Comparison of ENCODE assay signal across 23 mouse cellular contexts in genomic region chr14:86239090-86239489, GRCm38 (mm10).
A peak's percentile ranks its signal among the peaks of the same experiment; 100 is the strongest.
DNase-seq lines count a peak whose midpoint lies in the region; ATAC-seq lines count a peak whose summit lies in the region.
"Had no signal": no experiment of that assay in that cellular context is flagged by ENCODE, and none has a peak within 500 bp of the region (broad histone marks: within the 10 kb centered on the region; RNA-seq: fewer than 3 reads in every experiment).

No protein-coding gene starts in this region.

- H3K4me3 ChIP-seq in kidney, embryonic 14.5 days (ENCODE audit: low read length) = no peak overlapping the region
- H3K4me3 ChIP-seq in midbrain, embryonic 11.5 days (ENCODE audit: low read depth, low read length) = no peak overlapping the region
- no peak overlapping the region for H3K4me3 ChIP-seq in midbrain, embryonic 10.5 days
- no peak overlapping the region for H3K4me3 ChIP-seq in midbrain, embryonic 15.5 days
- H3K4me3 ChIP-seq: embryonic facial prominence, embryonic 15.5 days; gastrocnemius, adult 2 months; heart, embryonic 13.5 days; hindbrain, embryonic 13.5 days; intestine, embryonic 15.5 days; layer of hippocampus, adult 2 months; limb, embryonic 15.5 days; megakaryocyte, embryonic 14.5 days; myocyte had no signal

- H3K36me3 ChIP-seq in kidney, embryonic 14.5 days (ENCODE audit: control insufficient read depth, insufficient read depth, low read length) = no peaks in the 10 kb centered on the region
- H3K36me3 ChIP-seq in midbrain, embryonic 11.5 days (ENCODE audit: control insufficient read depth, insufficient read depth, low read length) = no peaks in the 10 kb centered on the region
- H3K36me3 ChIP-seq in midbrain, embryonic 10.5 days = no peaks in the 10 kb centered on the region
- H3K36me3 ChIP-seq in midbrain, embryonic 15.5 days (replicated peaks) = no peaks in the 10 kb centered on the region
- H3K36me3 ChIP-seq: embryonic facial prominence, embryonic 15.5 days; heart, embryonic 13.5 days; hindbrain, embryonic 13.5 days; intestine, embryonic 15.5 days; limb, embryonic 15.5 days had no signal

- H3K9ac ChIP-seq in kidney, embryonic 14.5 days (ENCODE audit: low read depth, low read length) = no peak overlapping the region
- no peak overlapping the region for H3K9ac ChIP-seq in midbrain, embryonic 11.5 days (ENCODE audit: low read length)
- no peak overlapping the region for H3K9ac ChIP-seq in midbrain, embryonic 15.5 days
- H3K9ac ChIP-seq: embryonic facial prominence, embryonic 15.5 days; heart, embryonic 13.5 days; hindbrain, embryonic 13.5 days; intestine, embryonic 15.5 days; limb, embryonic 15.5 days; liver, postnatal 0 days had no signal

- WGBS in kidney, embryonic 14.5 days = 41% methylated on average over 2 of the region's 2 CpGs
- 34% methylated on average over 2 of the region's 2 CpGs for WGBS in midbrain, embryonic 11.5 days
- 48% methylated on average over 2 of the region's 2 CpGs for WGBS in midbrain, embryonic 10.5 days
- WGBS in midbrain, embryonic 15.5 days = 22% methylated on average over 2 of the region's 2 CpGs

- no peak overlapping the region for H3K4me2 ChIP-seq in kidney, embryonic 14.5 days (replicated peaks; ENCODE audit: low read depth, low read length)
- H3K4me2 ChIP-seq in midbrain, embryonic 11.5 days = no peak overlapping the region
- H3K4me2 ChIP-seq in midbrain, embryonic 15.5 days = no peak overlapping the region
- H3K4me2 ChIP-seq: embryonic facial prominence, embryonic 15.5 days; heart, embryonic 13.5 days; hindbrain, embryonic 13.5 days; intestine, embryonic 15.5 days; limb, embryonic 15.5 days had no signal

- H3K27ac ChIP-seq in kidney, embryonic 14.5 days (ENCODE audit: low read depth, low read length) = no peak overlapping the region
- H3K27ac ChIP-seq in midbrain, embryonic 11.5 days (ENCODE audit: low read depth, low read length) = no peak overlapping the region
- H3K27ac ChIP-seq in midbrain, embryonic 10.5 days (replicated peaks) = no peak overlapping the region
- H3K27ac ChIP-seq in midbrain, embryonic 15.5 days = 0 out of 2 replicates have a peak overlapping the region, but pooled peaks have one; percentile 17
- H3K27ac ChIP-seq: embryonic facial prominence, embryonic 15.5 days; gastrocnemius, adult 2 months; heart, embryonic 13.5 days; hindbrain, embryonic 13.5 days; intestine, embryonic 15.5 days; layer of hippocampus, adult 2 months; limb, embryonic 15.5 days had no signal

- peak; percentile 4 for DNase-seq in adrenal gland, postnatal 14 days
- no peak for DNase-seq in adrenal gland, adult 8-10 months
- DNase-seq in kidney, adult 18-20 months = peak; percentile 3
- DNase-seq in midbrain, embryonic 11.5 days (ENCODE audit: low spot score, missing footprints) = no peak
- DNase-seq in midbrain, embryonic 10.5 days (ENCODE audit: low spot score) = no peak
- DNase-seq in frontal cortex, postnatal 25 days (ENCODE audit: low spot score in 2 of 2) = no peak
- DNase-seq: adrenal gland, adult 2 months; cerebellum, adult 18-20 months; cerebellum, postnatal 36 days; gastrocnemius, adult 2 months; layer of hippocampus, postnatal 36 days; liver, postnatal 0 days; lung, postnatal 14 days had no signal

- no peaks in the 10 kb centered on the region for H3K4me1 ChIP-seq in kidney, embryonic 14.5 days (ENCODE audit: control insufficient read depth, insufficient read depth, low read length)
- no peaks in the 10 kb centered on the region for H3K4me1 ChIP-seq in midbrain, embryonic 11.5 days (ENCODE audit: control insufficient read depth, insufficient read depth, low read length)
- H3K4me1 ChIP-seq in midbrain, embryonic 10.5 days = peaks cover 11% of the 10 kb centered on the region
- H3K4me1 ChIP-seq in midbrain, embryonic 15.5 days = no peaks in the 10 kb centered on the region; the same call in 1 of the 2 replicates
- H3K4me1 ChIP-seq: embryonic facial prominence, embryonic 15.5 days; heart, embryonic 13.5 days; intestine, embryonic 15.5 days; limb, embryonic 15.5 days had no signal

- no peak for ATAC-seq in kidney, embryonic 14.5 days (ENCODE audit: low FRiP score, low TSS enrichment)
- ATAC-seq in midbrain, embryonic 11.5 days (ENCODE audit: low FRiP score) = peak; percentile 58; the same call in 1 of the 2 replicates
- ATAC-seq in midbrain, embryonic 15.5 days (replicated peaks) = no peak
- ATAC-seq: intestine, embryonic 15.5 days; liver, postnatal 0 days had no signal

- H3K27me3 ChIP-seq in kidney, embryonic 14.5 days (ENCODE audit: control insufficient read depth, insufficient read depth, low read length) = no peaks in the 10 kb centered on the region
- no peaks in the 10 kb centered on the region for H3K27me3 ChIP-seq in midbrain, embryonic 11.5 days (ENCODE audit: control insufficient read depth, insufficient read depth, low read length)
- no peaks in the 10 kb centered on the region for H3K27me3 ChIP-seq in midbrain, embryonic 10.5 days (ENCODE audit: low read depth, poor library complexity, severe bottlenecking)
- no peaks in the 10 kb centered on the region for H3K27me3 ChIP-seq in midbrain, embryonic 15.5 days (replicated peaks)
- H3K27me3 ChIP-seq: embryonic facial prominence, embryonic 15.5 days; heart, embryonic 13.5 days; hindbrain, embryonic 13.5 days; intestine, embryonic 15.5 days; limb, embryonic 15.5 days; megakaryocyte, embryonic 14.5 days had no signal

- H3K9me3 ChIP-seq in kidney, embryonic 14.5 days (ENCODE audit: control insufficient read depth, low read length) = no peaks in the 10 kb centered on the region
- no peaks in the 10 kb centered on the region for H3K9me3 ChIP-seq in midbrain, embryonic 11.5 days (ENCODE audit: control insufficient read depth, low read length)
- H3K9me3 ChIP-seq in midbrain, embryonic 10.5 days (replicated peaks) = no peaks in the 10 kb centered on the region
- no peaks in the 10 kb centered on the region for H3K9me3 ChIP-seq in midbrain, embryonic 15.5 days
- H3K9me3 ChIP-seq: embryonic facial prominence, embryonic 15.5 days; heart, embryonic 13.5 days; hindbrain, embryonic 13.5 days; intestine, embryonic 15.5 days; limb, embryonic 15.5 days had no signal

Comparison
In these comparisons a context has a peak if more than half of its experiments do, and no peak if none do; other contexts are left out.
1. DNase-seq: peak in adrenal gland, postnatal 14 days (single experiment) and kidney, adult 18-20 months (single experiment); none in adrenal gland, adult 8-10 months (single experiment), midbrain, embryonic 11.5 days (single experiment), midbrain, embryonic 10.5 days (single experiment) and frontal cortex, postnatal 25 days (0 of 2).